Mouse (Mus musculus): ENCODE results near the gene Bbs12. TPM values are rescaled to one million over a fixed set of nuclear protein-coding genes. Genes with fewer than 3 reads are reported as not detected.

Gene Bbs12
- polyA plus RNA-seq, 1 experiment from 2014 or later: 5.6 TPM

- H3K4me1 ChIP-seq (ENCODE audit: control insufficient read depth, insufficient read depth, low read length): no peaks in the 10 kb centered on the region
- no peaks in the 10 kb centered on the region for H3K36me3 ChIP-seq (ENCODE audit: control insufficient read depth, insufficient read depth, low read length)
- 73% methylated on average over 4 of the region's 4 CpGs for WGBS
- no peaks in the 10 kb centered on the region for H3K9me3 ChIP-seq (replicated peaks; ENCODE audit: control insufficient read depth, low read length)
- no peaks in the 10 kb centered on the region for H3K27me3 ChIP-seq (ENCODE audit: control insufficient read depth, insufficient read depth, low read length)
- no peak overlapping the region for H3K9ac ChIP-seq (ENCODE audit: low read length)
- H3K4me2 ChIP-seq (ENCODE audit: low read depth, low read length): no peak overlapping the region
- ATAC-seq (ENCODE audit: insufficient read depth, low FRiP score): no peak
- no peak overlapping the region for H3K4me3 ChIP-seq (replicated peaks; ENCODE audit: low read length)
- H3K27ac ChIP-seq (ENCODE audit: low read length): no peak overlapping the region
Measured at GRCm38 (mm10) chr3:37283234-37283633, 29.1 kb upstream of the Bbs12 start.

- no peak overlapping the region for H3K4me2 ChIP-seq (ENCODE audit: low read depth, low read length)
- H3K9me3 ChIP-seq (replicated peaks; ENCODE audit: control insufficient read depth, low read length): no peaks in the 10 kb centered on the region
- no peak overlapping the region for H3K9ac ChIP-seq (ENCODE audit: low read length)
- no peaks in the 10 kb centered on the region for H3K4me1 ChIP-seq (ENCODE audit: control insufficient read depth, insufficient read depth, low read length)
- WGBS: 91% methylated on average over 2 of the region's 2 CpGs
- no peak for ATAC-seq (ENCODE audit: insufficient read depth, low FRiP score)
- no peaks in the 10 kb centered on the region for H3K36me3 ChIP-seq (ENCODE audit: control insufficient read depth, insufficient read depth, low read length)
- no peaks in the 10 kb centered on the region for H3K27me3 ChIP-seq (ENCODE audit: control insufficient read depth, insufficient read depth, low read length)
- no peak overlapping the region for H3K4me3 ChIP-seq (replicated peaks; ENCODE audit: low read length)
- H3K27ac ChIP-seq (ENCODE audit: low read length): no peak overlapping the region
Measured at GRCm38 (mm10) chr3:37289237-37289636, 23.1 kb upstream of the Bbs12 start.

GRCm38 (mm10) chr3:37290881-37291541, 21.3 kb upstream of the Bbs12 start:
- 62% methylated on average over 7 of the region's 7 CpGs for WGBS
- no peak overlapping the region for H3K9ac ChIP-seq (ENCODE audit: low read length)
- H3K27ac ChIP-seq (ENCODE audit: low read length): no peak overlapping the region
- H3K27me3 ChIP-seq (ENCODE audit: control insufficient read depth, insufficient read depth, low read length): no peaks in the 10 kb centered on the region
- H3K4me1 ChIP-seq (ENCODE audit: control insufficient read depth, insufficient read depth, low read length): no peaks in the 10 kb centered on the region
- no peaks in the 10 kb centered on the region for H3K36me3 ChIP-seq (ENCODE audit: control insufficient read depth, insufficient read depth, low read length)
- no peak overlapping the region for H3K4me3 ChIP-seq (replicated peaks; ENCODE audit: low read length)
- H3K4me2 ChIP-seq (ENCODE audit: low read depth, low read length): no peak overlapping the region
- H3K9me3 ChIP-seq (replicated peaks; ENCODE audit: control insufficient read depth, low read length): no peaks in the 10 kb centered on the region
- no peak for ATAC-seq (ENCODE audit: insufficient read depth, low FRiP score)

- Histone ChIP-seq H3K27me3 (ENCODE audit: control insufficient read depth, insufficient read depth, low read length) (no peaks in the 10 kb centered on the region), H3K9me3 (replicated peaks; ENCODE audit: control insufficient read depth, low read length) (no peaks in the 10 kb centered on the region), H3K9ac (ENCODE audit: low read length) (no peak overlapping the region), H3K4me3 (replicated peaks; ENCODE audit: low read length) (no peak overlapping the region), H3K27ac (ENCODE audit: low read length) (no peak overlapping the region), H3K4me2 (ENCODE audit: low read depth, low read length) (no peak overlapping the region), H3K4me1 (ENCODE audit: control insufficient read depth, insufficient read depth, low read length) (no peaks in the 10 kb centered on the region), H3K36me3 (ENCODE audit: control insufficient read depth, insufficient read depth, low read length) (no peaks in the 10 kb centered on the region)
- ATAC-seq (ENCODE audit: insufficient read depth, low FRiP score): no peak
- WGBS: 94% methylated on average over 2 of the region's 2 CpGs
Measured at GRCm38 (mm10) chr3:37291929-37292328, 20.4 kb upstream of the Bbs12 start.

- no peak overlapping the region for H3K4me2 ChIP-seq (ENCODE audit: low read depth, low read length)
- no peak overlapping the region for H3K9ac ChIP-seq (ENCODE audit: low read length)
- no peak overlapping the region for H3K27ac ChIP-seq (ENCODE audit: low read length)
- H3K36me3 ChIP-seq (ENCODE audit: control insufficient read depth, insufficient read depth, low read length): no peaks in the 10 kb centered on the region
- no peak overlapping the region for H3K4me3 ChIP-seq (replicated peaks; ENCODE audit: low read length)
- no peaks in the 10 kb centered on the region for H3K4me1 ChIP-seq (ENCODE audit: control insufficient read depth, insufficient read depth, low read length)
- H3K9me3 ChIP-seq (replicated peaks; ENCODE audit: control insufficient read depth, low read length): no peaks in the 10 kb centered on the region
- no peak for ATAC-seq (ENCODE audit: insufficient read depth, low FRiP score)
- no peaks in the 10 kb centered on the region for H3K27me3 ChIP-seq (ENCODE audit: control insufficient read depth, insufficient read depth, low read length)
- WGBS: 58% methylated on average over 2 of the region's 2 CpGs
Measured at GRCm38 (mm10) chr3:37292654-37293053, 19.7 kb upstream of the Bbs12 start.

GRCm38 (mm10) chr3:37299470-37299869, 12.9 kb upstream of the Bbs12 start:
- no peak overlapping the region for H3K27ac ChIP-seq (ENCODE audit: low read length)
- no peaks in the 10 kb centered on the region for H3K36me3 ChIP-seq (ENCODE audit: control insufficient read depth, insufficient read depth, low read length)
- H3K4me2 ChIP-seq (ENCODE audit: low read depth, low read length): no peak overlapping the region
- H3K4me3 ChIP-seq (replicated peaks; ENCODE audit: low read length): no peak overlapping the region
- no peaks in the 10 kb centered on the region for H3K27me3 ChIP-seq (ENCODE audit: control insufficient read depth, insufficient read depth, low read length)
- H3K9me3 ChIP-seq (replicated peaks; ENCODE audit: control insufficient read depth, low read length): no peaks in the 10 kb centered on the region
- ATAC-seq (ENCODE audit: insufficient read depth, low FRiP score): no peak
- 67% methylated on average over 3 of the region's 3 CpGs for WGBS
- no peak overlapping the region for H3K9ac ChIP-seq (ENCODE audit: low read length)
- H3K4me1 ChIP-seq (ENCODE audit: control insufficient read depth, insufficient read depth, low read length): peaks cover 5% of the 10 kb centered on the region

GRCm38 (mm10) chr3:37302685-37303084, 9.7 kb upstream of the Bbs12 start:
- no peaks in the 10 kb centered on the region for H3K27me3 ChIP-seq (ENCODE audit: control insufficient read depth, insufficient read depth, low read length)
- WGBS: 35% methylated on average over 12 of the region's 12 CpGs
- no peak overlapping the region for H3K9ac ChIP-seq (ENCODE audit: low read length)
- no peak for ATAC-seq (ENCODE audit: insufficient read depth, low FRiP score)
- no peak overlapping the region for H3K4me2 ChIP-seq (ENCODE audit: low read depth, low read length)
- no peak overlapping the region for H3K27ac ChIP-seq (ENCODE audit: low read length)
- no peak overlapping the region for H3K4me3 ChIP-seq (replicated peaks; ENCODE audit: low read length)
- H3K4me1 ChIP-seq (ENCODE audit: control insufficient read depth, insufficient read depth, low read length): peaks cover 5% of the 10 kb centered on the region
- H3K36me3 ChIP-seq (ENCODE audit: control insufficient read depth, insufficient read depth, low read length): no peaks in the 10 kb centered on the region
- H3K9me3 ChIP-seq (replicated peaks; ENCODE audit: control insufficient read depth, low read length): peaks cover 4% of the 10 kb centered on the region

GRCm38 (mm10) chr3:37303392-37304139, 8.8 kb upstream of the Bbs12 start:
- H3K4me1 ChIP-seq (ENCODE audit: control insufficient read depth, insufficient read depth, low read length): peaks cover 5% of the 10 kb centered on the region
- H3K27me3 ChIP-seq (ENCODE audit: control insufficient read depth, insufficient read depth, low read length): no peaks in the 10 kb centered on the region
- H3K9me3 ChIP-seq (replicated peaks; ENCODE audit: control insufficient read depth, low read length): peaks cover 4% of the 10 kb centered on the region
- 65% methylated on average over 8 of the region's 8 CpGs for WGBS
- no peak overlapping the region; the same call in 1 of the 2 replicates for H3K27ac ChIP-seq (ENCODE audit: low read length)
- ATAC-seq (ENCODE audit: insufficient read depth, low FRiP score): no peak
- H3K9ac ChIP-seq (ENCODE audit: low read length): no peak overlapping the region
- H3K4me2 ChIP-seq (ENCODE audit: low read depth, low read length): no peak overlapping the region
- no peaks in the 10 kb centered on the region for H3K36me3 ChIP-seq (ENCODE audit: control insufficient read depth, insufficient read depth, low read length)
- no peak overlapping the region for H3K4me3 ChIP-seq (replicated peaks; ENCODE audit: low read length)

GRCm38 (mm10) chr3:37311897-37312369, 421 bp upstream of the Bbs12 start:
- WGBS: 2% methylated on average over 10 of the region's 10 CpGs
- peak overlapping the region; percentile 88 for H3K4me3 ChIP-seq (replicated peaks; ENCODE audit: low read length)
- ATAC-seq (ENCODE audit: insufficient read depth, low FRiP score): peak; percentile 5

More at GRCm38 (mm10) chr3:37311897-37312369, 421 bp upstream of the Bbs12 start:
- no peaks in the 10 kb centered on the region for H3K27me3 ChIP-seq (ENCODE audit: control insufficient read depth, insufficient read depth, low read length)
- H3K36me3 ChIP-seq (ENCODE audit: control insufficient read depth, insufficient read depth, low read length): no peaks in the 10 kb centered on the region
- H3K27ac ChIP-seq (ENCODE audit: low read length): no peak overlapping the region
- H3K9ac ChIP-seq (ENCODE audit: low read length): peak overlapping the region; percentile 94
- H3K4me1 ChIP-seq (ENCODE audit: control insufficient read depth, insufficient read depth, low read length): peaks cover 9% of the 10 kb centered on the region; the same call in 1 of the 2 replicates
- no peaks in the 10 kb centered on the region for H3K9me3 ChIP-seq (replicated peaks; ENCODE audit: control insufficient read depth, low read length)
- peak overlapping the region; percentile 84 for H3K4me2 ChIP-seq (ENCODE audit: low read depth, low read length)

Data from stomach, embryonic 16.5 days (tissue).